Mouse (Mus musculus) heart, adult 9 months (tissue): ENCODE results near the gene Ndufv1.
"Not testable (repeated sequence)": the region's sequence is repeated elsewhere in the genome, so short reads cannot be mapped to it uniquely, and the experiment has no call there.

Experiments
- DNase-seq, 2 experiments: peaks; one replicate each; pipeline ENCODE4 v3.0.0; 2022; ENCODE audit warnings: low spot score in 2 of 2

The Ndufv1 gene

DNA sequence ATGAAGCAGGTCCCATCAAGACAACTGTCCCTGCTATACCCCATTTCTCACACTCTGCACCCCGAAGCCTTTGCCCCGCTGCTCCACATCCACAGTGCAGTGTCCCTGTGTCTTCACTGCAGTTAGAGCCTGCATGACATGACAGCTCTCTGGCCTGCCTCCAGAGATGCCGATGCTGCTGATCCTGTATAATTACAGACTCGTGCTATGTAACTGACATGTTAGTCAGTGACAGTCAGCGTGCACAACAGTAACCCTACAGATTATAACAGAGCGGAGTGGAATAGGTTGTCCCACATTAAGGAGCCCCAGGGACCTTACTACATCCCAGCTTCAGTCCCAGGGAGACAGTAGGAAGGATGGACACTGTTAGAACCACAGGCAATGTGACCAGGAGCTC lies 38.0 kb downstream of the Ndufv1 start:
- not testable (repeated sequence) for DNase-seq

DNA sequence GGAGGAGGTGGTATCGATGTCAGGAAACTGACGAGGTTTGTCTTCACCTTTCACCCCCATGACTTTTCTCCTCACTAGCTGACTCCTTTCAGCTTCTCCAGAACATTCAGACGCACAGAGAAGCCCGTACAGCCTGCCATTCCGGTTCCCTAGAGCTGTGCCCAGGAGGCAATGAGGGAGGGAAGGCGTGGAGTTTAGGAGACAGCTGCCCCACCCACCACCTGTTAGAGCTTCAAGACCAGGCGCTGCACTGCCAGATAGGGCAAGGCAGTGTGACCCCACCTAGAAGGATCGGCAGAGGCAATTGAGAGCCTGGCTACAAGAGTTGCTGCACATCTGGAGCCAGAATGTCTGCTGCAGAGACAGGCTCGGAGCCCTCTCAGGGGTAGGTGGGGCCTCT lies 40.4 kb downstream of the Ndufv1 start, which contains the start of gene Aldh3b2:
Gene Aldh3b2, plus strand, starts transcription at position 100 of the 400 bp plus-strand sequence.
- DNase-seq = no peak

DNA sequence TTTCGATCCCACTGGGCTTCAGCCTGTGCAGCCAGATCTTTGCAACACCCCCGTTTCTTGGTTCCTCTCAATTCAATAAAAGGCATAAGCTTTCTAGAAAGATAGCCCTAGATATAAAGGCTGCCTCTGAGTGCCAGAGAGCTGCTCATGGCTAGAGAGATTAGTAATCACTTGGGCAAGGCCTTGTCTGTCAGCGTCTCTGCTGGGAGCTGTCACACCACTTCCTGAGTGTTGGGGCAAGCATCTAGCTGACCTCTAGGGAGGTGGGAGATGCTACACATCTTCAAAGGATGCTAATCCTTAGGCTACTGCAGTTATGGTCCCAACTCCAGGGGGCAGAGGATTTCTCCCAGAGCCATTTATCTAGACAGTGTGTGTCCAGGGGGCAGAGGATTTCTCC lies 45.3 kb downstream of the Ndufv1 start:
- DNase-seq = no peak

DNA sequence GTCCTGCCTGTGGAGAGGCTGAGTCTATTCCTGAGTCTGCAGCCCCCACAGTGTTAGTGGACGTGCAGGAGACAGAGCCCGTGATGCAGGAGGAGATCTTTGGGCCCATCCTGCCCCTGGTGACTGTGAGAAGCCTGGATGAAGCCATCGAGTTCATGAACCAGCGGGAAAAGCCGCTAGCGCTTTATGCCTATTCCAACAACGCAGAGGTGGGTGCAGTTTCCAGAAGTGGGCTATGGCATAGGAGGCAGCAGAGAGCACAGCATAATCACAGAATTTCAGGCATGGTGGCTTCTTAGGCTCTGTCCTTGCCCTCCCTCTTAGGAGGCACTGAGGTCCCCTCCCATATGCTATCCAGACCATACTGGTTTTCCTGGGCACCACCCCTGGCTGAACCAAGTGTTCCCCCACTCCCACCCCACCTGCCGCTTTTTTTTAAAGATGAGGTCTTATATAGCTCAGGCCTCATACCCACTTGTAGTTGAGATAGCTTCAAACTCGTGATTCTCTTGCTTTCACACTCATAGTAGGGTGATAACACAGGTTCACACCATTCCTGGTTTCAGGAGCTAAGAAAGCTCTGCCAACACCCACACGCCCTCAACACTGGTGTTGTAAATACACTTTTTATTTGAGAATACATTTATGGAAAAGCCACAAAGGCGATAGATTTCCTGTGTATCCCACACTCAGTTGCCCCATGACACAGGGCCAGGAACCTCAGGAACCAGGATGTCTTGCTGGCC lies 46.1 kb downstream of the Ndufv1 start:
- no peak for DNase-seq

DNA sequence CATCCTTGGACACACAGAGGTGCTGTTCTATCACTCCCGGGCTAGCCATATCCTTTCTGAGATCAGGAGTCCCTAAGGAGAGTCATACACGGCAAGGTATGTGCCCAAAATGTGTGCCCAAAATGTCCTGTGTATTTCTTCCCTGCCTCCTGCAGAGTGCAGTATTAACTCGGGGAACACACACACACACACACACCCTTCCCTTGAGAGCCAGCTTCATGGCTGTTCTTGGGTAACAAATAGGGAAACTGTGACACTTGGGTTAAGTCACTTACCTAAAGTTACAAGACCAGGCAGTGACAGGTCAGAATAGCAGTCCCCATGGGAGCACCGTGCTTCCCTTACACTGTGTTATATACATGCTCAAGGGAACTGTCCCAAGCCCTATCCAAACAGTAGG lies 48.6 kb downstream of the Ndufv1 start:
- no peak for DNase-seq

DNA sequence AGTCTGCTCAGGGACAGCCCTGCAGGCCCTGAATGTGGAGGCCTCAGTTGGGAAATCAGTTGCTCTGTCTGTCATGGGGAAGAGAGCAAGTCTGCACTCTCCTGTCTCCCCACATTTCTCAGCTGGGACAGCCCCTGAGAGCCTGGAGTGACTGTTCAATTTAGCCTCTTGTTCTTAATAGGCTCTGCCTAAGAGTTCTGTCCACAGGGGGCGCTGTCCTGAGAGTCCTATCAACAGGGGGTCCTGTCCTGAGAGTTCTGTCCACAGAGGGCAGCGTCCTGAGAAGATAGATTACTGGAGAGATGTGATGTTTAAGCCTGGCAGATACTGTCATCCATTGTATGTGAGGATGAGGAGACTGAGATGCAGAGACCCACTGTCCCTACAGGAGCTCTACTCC lies 50.1 kb downstream of the Ndufv1 start:
- no peak for DNase-seq

DNA sequence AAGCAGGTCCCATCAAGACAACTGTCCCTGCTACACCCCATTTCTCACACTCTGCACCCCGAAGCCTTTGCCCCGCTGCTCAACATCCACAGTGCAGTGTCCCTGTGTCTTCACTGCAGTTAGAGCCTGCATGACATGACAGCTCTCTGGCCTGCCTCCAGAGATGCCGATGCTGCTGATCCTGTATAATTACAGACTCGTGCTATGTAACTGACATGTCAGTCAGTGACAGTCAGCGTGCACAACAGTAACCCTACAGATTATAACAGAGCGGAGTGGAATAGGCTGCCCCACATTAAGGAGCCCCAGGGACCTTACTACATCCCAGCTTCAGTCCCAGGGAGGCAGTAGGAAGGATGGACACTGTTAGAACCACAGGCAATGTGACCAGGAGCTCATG lies 50.8 kb downstream of the Ndufv1 start:
- not testable (repeated sequence) for DNase-seq

DNA sequence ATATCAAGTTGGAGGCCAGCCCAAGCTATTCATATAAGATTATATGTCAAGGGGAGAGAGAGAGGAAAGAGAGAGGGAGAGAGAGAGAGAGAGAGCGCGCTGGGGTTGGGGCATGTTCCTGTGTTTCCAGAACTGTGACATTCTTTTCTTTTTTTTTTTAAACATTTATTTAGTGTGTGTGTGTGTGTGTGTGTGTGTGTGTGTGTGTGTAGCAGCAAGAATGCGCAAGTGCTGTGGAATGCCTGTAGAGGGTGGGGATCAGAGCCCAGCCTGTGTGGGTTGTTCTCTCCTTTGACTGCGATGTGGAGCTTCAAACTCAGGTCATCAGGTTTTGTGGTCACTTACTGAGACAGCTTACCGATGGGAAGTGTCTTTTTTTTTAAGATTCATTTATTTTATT lies 52.4 kb downstream of the Ndufv1 start:
- DNase-seq = no peak

DNA sequence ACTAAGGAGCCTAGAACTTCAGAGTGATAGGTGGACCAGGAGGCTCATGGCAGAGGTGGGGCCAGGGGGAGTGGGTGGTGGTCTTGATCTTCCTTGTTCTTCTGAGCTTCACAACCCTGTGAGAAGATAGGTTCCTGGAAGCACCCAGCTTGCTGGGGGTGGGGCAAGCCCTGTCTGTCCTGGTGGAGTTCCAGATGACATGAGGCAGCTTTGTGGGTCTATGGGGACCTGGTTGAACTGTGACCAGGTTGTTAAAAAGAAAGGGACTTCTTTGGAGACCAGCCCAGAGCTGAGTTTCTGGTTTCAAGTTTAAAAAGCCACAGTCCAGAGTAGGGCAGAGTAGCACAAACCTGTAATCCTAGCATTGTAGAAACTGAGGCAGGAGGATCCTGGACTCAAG lies 53.6 kb downstream of the Ndufv1 start:
- no peak for DNase-seq

DNA sequence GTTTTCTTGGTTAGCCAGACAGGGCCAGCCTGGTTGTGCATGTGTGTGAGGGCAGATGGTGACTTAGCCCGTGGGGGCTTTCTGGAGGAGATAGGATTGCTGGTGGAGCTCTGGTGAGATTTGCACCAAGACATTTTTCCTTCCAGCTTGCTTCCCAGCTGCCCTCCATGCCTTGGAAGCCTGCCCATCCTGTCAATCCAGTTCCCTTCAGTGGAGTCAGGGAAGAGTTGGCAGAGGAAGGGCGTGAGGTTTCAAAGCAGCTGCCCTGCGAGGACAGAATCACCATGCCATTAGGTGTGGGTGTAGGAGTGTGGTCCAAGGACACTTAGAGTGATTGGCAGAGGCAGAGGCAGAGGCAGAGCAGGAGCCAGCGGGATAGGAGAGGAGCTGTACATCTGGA lies 54.1 kb downstream of the Ndufv1 start, which contains the start of gene Aldh3b3:
Gene Aldh3b3, plus strand, starts transcription at position 176 of the 400 bp plus-strand sequence.
- DNase-seq = no peak
